Mouse (Mus musculus): ENCODE measurements around the gene Gm20388.

DNA sequence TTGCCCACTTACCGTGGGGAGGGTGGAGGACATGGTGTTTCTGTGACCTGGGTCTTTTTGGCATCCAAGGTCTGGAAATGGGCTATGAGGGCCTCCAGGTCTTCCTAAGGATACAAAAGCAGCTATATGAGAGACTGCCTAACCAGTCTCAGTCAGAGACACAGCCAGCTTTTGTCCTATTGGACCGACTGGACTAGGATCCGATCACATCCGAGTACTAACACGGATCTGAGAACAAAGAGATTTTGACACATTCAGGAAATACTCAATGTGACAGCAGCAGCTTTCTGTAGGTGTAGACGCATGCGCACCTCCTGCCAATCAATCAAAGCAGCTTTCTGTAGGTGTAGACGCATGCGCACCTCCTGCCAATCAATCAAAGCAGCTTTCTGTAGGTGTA lies 1911.1 kb downstream of the Gm20388 start:
- no peak for TF ChIP-seq POLR2A (IDR thresholded peaks at IDR 0.05; ENCODE audit: extremely low read depth, insufficient read depth, low read length)
- TF ChIP-seq CTCF (IDR thresholded peaks at IDR 0.05; ENCODE audit: extremely low read depth, insufficient read depth, low read length) = no peak

All from cortical plate, adult 2 months (tissue).